Comparison of ENCODE assay signal across 11 mouse cellular contexts in genomic region chr8:11412450-11412849, GRCm38 (mm10).
DNase-seq lines count a peak whose midpoint lies in the region; ATAC-seq lines count a peak whose summit lies in the region.
"Had no signal": no experiment of that assay in that cellular context is flagged by ENCODE, and none has a peak within 500 bp of the region (broad histone marks: within the 10 kb centered on the region; RNA-seq: fewer than 3 reads in every experiment).

No protein-coding gene starts in this region.

- WGBS in heart, embryonic 15.5 days: 40% methylated on average over 5 of the region's 5 CpGs
- 76% methylated on average over 5 of the region's 5 CpGs for WGBS in midbrain, embryonic 10.5 days
- WGBS in midbrain, embryonic 14.5 days: 73% methylated on average over 5 of the region's 5 CpGs
- 42% methylated on average over 5 of the region's 5 CpGs for WGBS in embryonic facial prominence, embryonic 15.5 days
- 57% methylated on average over 5 of the region's 5 CpGs for WGBS in stomach, embryonic 14.5 days
- 74% methylated on average over 5 of the region's 5 CpGs for WGBS in kidney, embryonic 14.5 days

- no peaks in the 10 kb centered on the region for H3K27me3 ChIP-seq in heart, embryonic 15.5 days
- H3K27me3 ChIP-seq in midbrain, embryonic 10.5 days (ENCODE audit: low read depth, poor library complexity, severe bottlenecking): no peaks in the 10 kb centered on the region
- H3K27me3 ChIP-seq in midbrain, embryonic 14.5 days (ENCODE audit: control insufficient read depth, insufficient read depth, low read length): no peaks in the 10 kb centered on the region
- H3K27me3 ChIP-seq in embryonic facial prominence, embryonic 15.5 days: no peaks in the 10 kb centered on the region
- no peaks in the 10 kb centered on the region for H3K27me3 ChIP-seq in stomach, embryonic 14.5 days (ENCODE audit: control insufficient read depth, insufficient read depth, low read length)
- no peaks in the 10 kb centered on the region for H3K27me3 ChIP-seq in kidney, embryonic 14.5 days (ENCODE audit: control insufficient read depth, insufficient read depth, low read length)
- H3K27me3 ChIP-seq: liver, embryonic 12.5 days; midbrain, embryonic 15.5 days had no signal

- H3K4me3 ChIP-seq in heart, embryonic 15.5 days: no peak overlapping the region
- no peak overlapping the region for H3K4me3 ChIP-seq in midbrain, embryonic 10.5 days
- H3K4me3 ChIP-seq in midbrain, embryonic 14.5 days (replicated peaks; ENCODE audit: low read depth, low read length): no peak overlapping the region
- H3K4me3 ChIP-seq in embryonic facial prominence, embryonic 15.5 days (replicated peaks): no peak overlapping the region
- H3K4me3 ChIP-seq in stomach, embryonic 14.5 days (ENCODE audit: low read depth, low read length): no peak overlapping the region
- no peak overlapping the region for H3K4me3 ChIP-seq in kidney, embryonic 14.5 days (ENCODE audit: low read length)
- H3K4me3 ChIP-seq: liver, embryonic 12.5 days; midbrain, embryonic 15.5 days had no signal

- no peak overlapping the region for H3K9ac ChIP-seq in heart, embryonic 15.5 days
- no peak overlapping the region for H3K9ac ChIP-seq in midbrain, embryonic 14.5 days (replicated peaks; ENCODE audit: low read length)
- H3K9ac ChIP-seq in embryonic facial prominence, embryonic 15.5 days: no peak overlapping the region
- H3K9ac ChIP-seq in stomach, embryonic 14.5 days (replicated peaks; ENCODE audit: low read depth, low read length): no peak overlapping the region
- no peak overlapping the region for H3K9ac ChIP-seq in kidney, embryonic 14.5 days (ENCODE audit: low read depth, low read length)
- H3K9ac ChIP-seq: liver, embryonic 12.5 days; midbrain, embryonic 15.5 days had no signal

- no peaks in the 10 kb centered on the region for H3K9me3 ChIP-seq in heart, embryonic 15.5 days (replicated peaks)
- H3K9me3 ChIP-seq in midbrain, embryonic 10.5 days (replicated peaks): no peaks in the 10 kb centered on the region
- H3K9me3 ChIP-seq in midbrain, embryonic 14.5 days (ENCODE audit: control insufficient read depth, low read length): no peaks in the 10 kb centered on the region
- H3K9me3 ChIP-seq in embryonic facial prominence, embryonic 15.5 days (replicated peaks): no peaks in the 10 kb centered on the region
- no peaks in the 10 kb centered on the region for H3K9me3 ChIP-seq in stomach, embryonic 14.5 days (ENCODE audit: control insufficient read depth, low read depth, low read length)
- H3K9me3 ChIP-seq in kidney, embryonic 14.5 days (ENCODE audit: control insufficient read depth, low read length): no peaks in the 10 kb centered on the region
- H3K9me3 ChIP-seq: liver, embryonic 12.5 days; midbrain, embryonic 15.5 days had no signal

- peaks cover 56% of the 10 kb centered on the region for H3K36me3 ChIP-seq in heart, embryonic 15.5 days
- no peaks in the 10 kb centered on the region for H3K36me3 ChIP-seq in midbrain, embryonic 10.5 days
- H3K36me3 ChIP-seq in midbrain, embryonic 14.5 days (ENCODE audit: control insufficient read depth, insufficient read depth, low read length): no peaks in the 10 kb centered on the region
- peaks cover 28% of the 10 kb centered on the region for H3K36me3 ChIP-seq in embryonic facial prominence, embryonic 15.5 days
- H3K36me3 ChIP-seq in stomach, embryonic 14.5 days (ENCODE audit: control insufficient read depth, insufficient read depth, low read length): peaks cover 10% of the 10 kb centered on the region
- peaks cover 80% of the 10 kb centered on the region for H3K36me3 ChIP-seq in kidney, embryonic 14.5 days (ENCODE audit: control insufficient read depth, insufficient read depth, low read length)
- H3K36me3 ChIP-seq: liver, embryonic 12.5 days; midbrain, embryonic 15.5 days had no signal

- ATAC-seq in heart, embryonic 15.5 days (replicated peaks; ENCODE audit: insufficient number of reproducible peaks, insufficient read depth, low FRiP score, low read depth): no peak
- no peak for ATAC-seq in midbrain, embryonic 14.5 days (ENCODE audit: low FRiP score, low TSS enrichment)
- no peak for ATAC-seq in embryonic facial prominence, embryonic 15.5 days (ENCODE audit: insufficient number of reproducible peaks, low FRiP score, low TSS enrichment, low read depth)
- ATAC-seq in stomach, embryonic 14.5 days (ENCODE audit: insufficient number of reproducible peaks, insufficient read depth, low FRiP score, low read depth): no peak
- no peak for ATAC-seq in kidney, embryonic 14.5 days (ENCODE audit: low FRiP score, low TSS enrichment)
- ATAC-seq: liver, embryonic 12.5 days; midbrain, embryonic 15.5 days had no signal

- DNase-seq in heart, postnatal 4 days: no peak
- no peak for DNase-seq in midbrain, embryonic 10.5 days (ENCODE audit: low spot score)
- DNase-seq in midbrain, embryonic 14.5 days: no peak
- DNase-seq in left cerebral cortex, postnatal 25 days (ENCODE audit: low spot score in 2 of 2): no peak
- DNase-seq: layer of hippocampus, adult 9-11 months had no signal

- intact Hi-C loops in left cerebral cortex, postnatal 25 days (cut with DNase I): no loop called here

- H3K4me2 ChIP-seq in heart, embryonic 15.5 days: no peak overlapping the region
- no peak overlapping the region for H3K4me2 ChIP-seq in midbrain, embryonic 14.5 days (ENCODE audit: low read length)
- no peak overlapping the region for H3K4me2 ChIP-seq in embryonic facial prominence, embryonic 15.5 days (replicated peaks)
- H3K4me2 ChIP-seq in stomach, embryonic 14.5 days (replicated peaks; ENCODE audit: low read depth, low read length): no peak overlapping the region
- no peak overlapping the region for H3K4me2 ChIP-seq in kidney, embryonic 14.5 days (replicated peaks; ENCODE audit: low read depth, low read length)
- H3K4me2 ChIP-seq: liver, embryonic 12.5 days; midbrain, embryonic 15.5 days had no signal

- peak overlapping the region; percentile 47 for H3K27ac ChIP-seq in heart, embryonic 15.5 days
- H3K27ac ChIP-seq in midbrain, embryonic 10.5 days (replicated peaks): peak overlapping the region; percentile 2
- H3K27ac ChIP-seq in midbrain, embryonic 14.5 days (replicated peaks; ENCODE audit: low read depth, low read length): no peak overlapping the region
- H3K27ac ChIP-seq in embryonic facial prominence, embryonic 15.5 days (replicated peaks): peak overlapping the region; percentile 29
- H3K27ac ChIP-seq in stomach, embryonic 14.5 days (ENCODE audit: low read length): peak overlapping the region; percentile 82
- no peak overlapping the region for H3K27ac ChIP-seq in kidney, embryonic 14.5 days (ENCODE audit: low read depth, low read length)
- H3K27ac ChIP-seq: liver, embryonic 12.5 days; midbrain, embryonic 15.5 days had no signal

- H3K4me1 ChIP-seq in heart, embryonic 15.5 days (replicated peaks): peaks cover 23% of the 10 kb centered on the region
- peaks cover 14% of the 10 kb centered on the region for H3K4me1 ChIP-seq in midbrain, embryonic 10.5 days
- peaks cover 12% of the 10 kb centered on the region for H3K4me1 ChIP-seq in midbrain, embryonic 14.5 days (ENCODE audit: control insufficient read depth, insufficient read depth, low read length)
- H3K4me1 ChIP-seq in embryonic facial prominence, embryonic 15.5 days: peaks cover 34% of the 10 kb centered on the region
- peaks cover 8% of the 10 kb centered on the region; the same call in 1 of the 2 replicates for H3K4me1 ChIP-seq in stomach, embryonic 14.5 days (ENCODE audit: control insufficient read depth, insufficient read depth, low read length)
- no peaks in the 10 kb centered on the region for H3K4me1 ChIP-seq in kidney, embryonic 14.5 days (ENCODE audit: control insufficient read depth, insufficient read depth, low read length)
- H3K4me1 ChIP-seq: liver, embryonic 12.5 days had no signal

Comparison
In these comparisons a context has a peak if more than half of its experiments do, and no peak if none do; other contexts are left out.
1. H3K27ac ChIP-seq: peak in heart, embryonic 15.5 days (single experiment), midbrain, embryonic 10.5 days (single experiment), embryonic facial prominence, embryonic 15.5 days (single experiment) and stomach, embryonic 14.5 days (single experiment); none in midbrain, embryonic 14.5 days (single experiment) and kidney, embryonic 14.5 days (single experiment).